Mouse (Mus musculus) small intestine, adult 2 months (tissue): ENCODE data around the gene Arid3b. TPM values are rescaled to one million over a fixed set of nuclear protein-coding genes. Genes with fewer than 3 reads are reported as not detected.

Source experiments
- H3K27ac ChIP-seq: fragments of 200-500 bp; 2 replicates; pipeline ENCODE4 v1.5.1; 2012; ENCODE audit warnings: low read depth, low read length, control low read depth, inconsistent platforms; ENCODE audit not compliant: insufficient read depth
- H3K27me3 ChIP-seq: fragments of 200-500 bp; 2 replicates; pipeline ENCODE4 v1.6.1; 2012; ENCODE audit warnings: mild to moderate bottlenecking, moderate library complexity, low read length, inconsistent platforms; ENCODE audit not compliant: control insufficient read depth, insufficient read depth
- H3K36me3 ChIP-seq: fragments of 200-500 bp; 2 replicates; pipeline ENCODE4 v1.6.1; 2012; ENCODE audit warnings: mild to moderate bottlenecking, low read length, control low read depth, inconsistent platforms; ENCODE audit not compliant: control insufficient read depth, insufficient read depth
- H3K4me1 ChIP-seq: fragments of 200-500 bp; 2 replicates; pipeline ENCODE4 v1.6.1; 2012; ENCODE audit warnings: low read length, inconsistent platforms, mixed read lengths; ENCODE audit not compliant: control insufficient read depth, insufficient read depth, insufficient read length
- H3K4me3 ChIP-seq: fragments of 200-500 bp; 2 replicates; pipeline ENCODE4 v1.5.1; 2012; ENCODE audit warnings: low read depth, mild to moderate bottlenecking, control low read depth, inconsistent platforms, low read length, moderate library complexity
- CTCF ChIP-seq: fragments of 200-500 bp; IDR thresholded peaks from 2 replicates; pipeline ENCODE4 v1.5.1; 2012; ENCODE audit warnings: low read depth, mild to moderate bottlenecking, control low read depth, inconsistent platforms, low read length, moderate library complexity, mixed read lengths; ENCODE audit not compliant: insufficient replicate concordance, insufficient read length; ENCODE audit errors: extremely low read depth
- POLR2A ChIP-seq: fragments of 200-500 bp; IDR thresholded peaks from 2 replicates; pipeline ENCODE4 v1.6.1; 2012; ENCODE audit warnings: low read depth, mild to moderate bottlenecking, control low read depth, inconsistent platforms, low read length, moderate library complexity
- WGBS: fragments of 180-500 bp; shearing (Covaris S2); methylation state at CpG from one replicate; pipeline ENCODE4 v1.1.7; 2018; 5-methylcytosine and 5-hydroxymethylcytosine counted together
- polyA plus RNA-seq: library from polyadenylated mRNA; depleted of rRNA; stranded (reverse); fragments of >200 nt; gene quantifications from 2 replicates; pipeline ENCODE4 v1.2.3, GENCODE M21; 2012

Gene Arid3b
- polyA plus RNA-seq, 1 experiment = 13.6 TPM

DNA sequence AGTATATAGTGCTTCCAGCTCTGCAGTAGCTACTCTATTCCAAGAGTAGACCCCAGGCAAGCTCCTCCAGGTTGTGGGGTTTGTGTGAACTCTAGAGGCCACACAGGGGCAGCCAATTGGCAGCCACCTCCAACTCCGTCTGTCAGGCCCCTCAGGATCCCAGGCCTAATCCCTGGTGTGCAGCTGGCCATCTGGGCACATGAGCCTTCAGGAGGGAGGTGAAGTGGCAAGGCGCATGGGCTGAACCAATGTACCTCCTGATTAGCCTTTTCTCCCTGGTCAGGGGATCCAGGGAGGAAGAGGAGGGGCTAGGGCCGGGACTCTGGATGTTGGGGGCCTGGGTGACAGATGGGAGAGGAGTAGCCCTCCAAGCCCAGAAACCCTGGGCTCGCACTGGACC is 60.9 kb downstream of the Arid3b start:
- H3K27me3 ChIP-seq = no peaks in the 10 kb centered on the region
- no peak overlapping the region for H3K27ac ChIP-seq
- WGBS = 68% methylated on average over 4 of the region's 4 CpGs
- no peaks in the 10 kb centered on the region for H3K36me3 ChIP-seq
- no peak overlapping the region for H3K4me3 ChIP-seq
- no peaks in the 10 kb centered on the region; the same call in 1 of the 2 replicates for H3K4me1 ChIP-seq
- TF ChIP-seq CTCF (no peak), POLR2A (no peak)

DNA sequence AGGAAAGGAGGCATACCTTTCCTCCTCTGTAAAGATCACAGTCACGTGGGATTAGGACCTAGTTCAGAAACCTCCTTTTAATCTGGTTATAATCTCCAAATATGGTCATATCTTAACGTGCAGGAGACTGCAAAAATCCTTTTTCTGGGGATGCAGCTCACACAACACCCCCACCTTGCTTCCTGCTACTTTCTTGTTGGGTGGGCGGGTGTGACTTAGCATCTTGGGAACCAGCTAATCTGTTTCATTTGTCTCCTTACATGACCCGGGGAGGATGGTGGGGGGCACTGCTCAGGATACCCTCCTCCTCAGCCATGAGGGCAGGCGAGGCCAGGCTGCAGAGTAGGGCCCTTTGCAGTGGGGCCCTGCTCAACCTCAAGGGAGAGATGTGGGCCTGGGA is 61.6 kb downstream of the Arid3b start:
- Histone ChIP-seq H3K27ac (no peak overlapping the region), H3K4me3 (no peak overlapping the region), H3K4me1 (no peaks in the 10 kb centered on the region; the same call in 1 of the 2 replicates), H3K36me3 (no peaks in the 10 kb centered on the region), H3K27me3 (no peaks in the 10 kb centered on the region)
- WGBS = 77% methylated on average over 5 of the region's 5 CpGs
- TF ChIP-seq CTCF (no peak), POLR2A (no peak)

DNA sequence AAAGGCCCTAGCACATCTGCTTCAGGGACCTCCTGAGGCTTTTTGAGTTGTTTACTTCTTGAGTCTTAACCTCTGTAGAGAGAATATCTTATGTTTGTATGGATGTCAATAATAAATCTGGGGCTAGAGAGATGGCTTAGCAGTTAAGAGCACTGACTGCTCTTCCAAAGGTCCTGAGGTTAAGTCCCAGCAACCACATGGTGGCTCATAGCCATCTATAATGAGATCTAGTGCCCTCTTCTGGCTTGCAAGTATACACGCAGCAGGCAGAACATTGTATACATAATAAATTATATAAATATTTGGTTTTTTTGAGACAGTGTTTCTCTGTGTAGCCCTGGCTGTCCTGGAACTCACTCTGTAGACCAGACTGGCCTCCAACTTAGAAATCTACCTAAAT is 62.4 kb downstream of the Arid3b start:
- no peak overlapping the region for H3K27ac ChIP-seq
- 2% methylated on average over 1 of the region's 1 CpGs for WGBS
- TF ChIP-seq POLR2A (no peak), CTCF (no peak)

DNA sequence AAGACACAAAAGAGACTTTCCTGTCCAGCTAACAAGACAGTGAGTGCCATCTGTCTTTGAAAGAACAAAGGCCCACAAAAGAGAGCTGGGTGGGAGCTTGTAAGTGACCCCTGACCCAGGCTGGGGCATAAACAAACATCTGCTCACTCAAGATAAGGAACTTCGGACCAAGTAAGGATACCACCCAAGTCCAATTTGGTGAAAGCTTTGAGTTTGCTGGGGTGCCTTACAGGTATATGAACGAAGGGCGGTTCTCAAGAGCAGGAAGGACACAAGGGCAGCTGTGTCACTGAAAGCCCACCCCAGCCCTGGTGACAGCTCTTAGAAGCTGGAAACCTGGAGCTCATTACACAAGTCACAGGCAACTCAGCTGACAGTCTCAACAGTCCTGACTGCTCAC is 62.8 kb downstream of the Arid3b start:
- WGBS = 69% methylated on average over 3 of the region's 3 CpGs
- no peaks in the 10 kb centered on the region; the same call in 1 of the 2 replicates for H3K4me1 ChIP-seq
- no peaks in the 10 kb centered on the region for H3K36me3 ChIP-seq
- no peak overlapping the region for H3K27ac ChIP-seq
- no peak overlapping the region for H3K4me3 ChIP-seq
- TF ChIP-seq CTCF (no peak), POLR2A (no peak)
- no peaks in the 10 kb centered on the region for H3K27me3 ChIP-seq

More for the DNA sequence above, 62.4 kb downstream of the Arid3b start:
- H3K4me1 ChIP-seq = no peaks in the 10 kb centered on the region; the same call in 1 of the 2 replicates
- no peaks in the 10 kb centered on the region for H3K27me3 ChIP-seq
- no peak overlapping the region for H3K4me3 ChIP-seq
- H3K36me3 ChIP-seq = no peaks in the 10 kb centered on the region

- Histone ChIP-seq H3K4me1 (peaks cover 3% of the 10 kb centered on the region), H3K36me3 (no peaks in the 10 kb centered on the region), H3K27ac (no peak overlapping the region), H3K27me3 (no peaks in the 10 kb centered on the region), H3K4me3 (no peak overlapping the region)
- 84% methylated on average over 2 of the region's 2 CpGs for WGBS
- no peak for TF ChIP-seq CTCF
- TF ChIP-seq POLR2A = no peak
Measured at GRCm38 (mm10) chr9:57770836-57771235, 65.8 kb downstream of the Arid3b start.

GRCm38 (mm10) chr9:57770214-57770613 is 66.4 kb downstream of the Arid3b start:
- H3K4me3 ChIP-seq = no peak overlapping the region
- WGBS = 70% methylated on average over 1 of the region's 1 CpGs
- no peaks in the 10 kb centered on the region for H3K36me3 ChIP-seq
- H3K27me3 ChIP-seq = no peaks in the 10 kb centered on the region
- no peak overlapping the region for H3K27ac ChIP-seq
- peaks cover 3% of the 10 kb centered on the region for H3K4me1 ChIP-seq
- TF ChIP-seq POLR2A (no peak), CTCF (no peak)

DNA sequence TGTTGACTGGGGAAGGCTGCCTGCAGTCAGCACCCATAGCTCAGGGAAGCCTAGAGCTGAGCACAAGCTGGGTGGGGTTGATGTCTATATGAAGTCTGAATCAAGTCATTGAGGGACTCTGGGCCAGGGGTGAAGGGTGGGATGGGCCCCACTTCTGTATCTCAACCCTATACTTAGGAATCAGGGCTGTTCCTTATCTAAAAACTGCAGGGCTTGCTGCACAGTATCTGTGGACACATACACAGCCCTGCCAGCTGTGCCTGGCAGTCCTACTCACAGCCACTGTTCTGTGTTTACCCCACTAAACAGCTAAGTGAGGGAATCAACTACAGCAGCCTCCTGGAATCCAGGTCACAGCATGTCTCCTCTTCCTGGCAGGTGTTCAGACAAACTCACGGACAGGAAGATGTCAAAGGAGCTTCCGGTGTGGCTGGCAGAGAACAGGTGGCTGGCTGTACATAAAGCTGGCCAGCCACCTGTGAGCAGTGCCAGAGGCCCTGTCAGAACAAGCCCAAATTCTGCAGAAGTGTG is 67.0 kb downstream of the Arid3b start:
- Histone ChIP-seq H3K36me3 (no peaks in the 10 kb centered on the region), H3K27me3 (no peaks in the 10 kb centered on the region), H3K4me1 (peaks cover 3% of the 10 kb centered on the region), H3K4me3 (no peak overlapping the region), H3K27ac (no peak overlapping the region)
- WGBS = 39% methylated on average over 2 of the region's 2 CpGs
- TF ChIP-seq POLR2A (no peak), CTCF (no peak)
